Comparison of ENCODE assay signal across 27 mouse cellular contexts in genomic region chr10:17423584-17424278, GRCm38 (mm10).
DNase-seq lines count a peak whose midpoint lies in the region; ATAC-seq lines count a peak whose summit lies in the region.
"Had no signal": no experiment of that assay in that cellular context is flagged by ENCODE, and none has a peak within 500 bp of the region (broad histone marks: within the 10 kb centered on the region; RNA-seq: fewer than 3 reads in every experiment).

No protein-coding gene starts in this region.

- H3K4me2 ChIP-seq in intestine, embryonic 16.5 days (ENCODE audit: low read depth, low read length): no peak overlapping the region
- H3K4me2 ChIP-seq in stomach, embryonic 14.5 days (replicated peaks; ENCODE audit: low read depth, low read length): no peak overlapping the region
- H3K4me2 ChIP-seq in hindbrain, embryonic 14.5 days (replicated peaks): no peak overlapping the region
- H3K4me2 ChIP-seq: embryonic facial prominence, embryonic 15.5 days; heart, embryonic 13.5 days; limb, embryonic 12.5 days; liver, embryonic 12.5 days; lung, embryonic 15.5 days; neural tube, embryonic 15.5 days had no signal

- no peak overlapping the region for H3K4me3 ChIP-seq in intestine, embryonic 16.5 days (ENCODE audit: low read length)
- no peak overlapping the region for H3K4me3 ChIP-seq in stomach, embryonic 14.5 days (ENCODE audit: low read depth, low read length)
- no peak overlapping the region for H3K4me3 ChIP-seq in hindbrain, embryonic 14.5 days (replicated peaks; ENCODE audit: low read length)
- H3K4me3 ChIP-seq: embryonic facial prominence, embryonic 15.5 days; heart, embryonic 13.5 days; layer of hippocampus, adult 2 months; limb, embryonic 12.5 days; liver, embryonic 12.5 days; lung, embryonic 15.5 days; neural tube, embryonic 15.5 days had no signal

- no peaks in the 10 kb centered on the region for H3K4me1 ChIP-seq in intestine, embryonic 16.5 days (ENCODE audit: control insufficient read depth, insufficient read depth, low read length)
- no peaks in the 10 kb centered on the region for H3K4me1 ChIP-seq in stomach, embryonic 14.5 days (ENCODE audit: control insufficient read depth, insufficient read depth, low read length)
- H3K4me1 ChIP-seq in hindbrain, embryonic 14.5 days (replicated peaks; ENCODE audit: control insufficient read depth, insufficient read depth, low read length): no peaks in the 10 kb centered on the region
- H3K4me1 ChIP-seq: embryonic facial prominence, embryonic 15.5 days; heart, embryonic 13.5 days; limb, embryonic 12.5 days; neural tube, embryonic 15.5 days had no signal

- DNase-seq in kidney, adult 11 months: peak; percentile 19
- no peak for DNase-seq in kidney, adult 18-20 months
- peak; percentile 43 for DNase-seq in kidney, postnatal 14 days
- DNase-seq in neural tube, embryonic 10.5 days (ENCODE audit: extremely low spot score, low spot score): no peak
- no peak for DNase-seq in left cerebral cortex, adult 18-20 months (ENCODE audit: low spot score in 2 of 2)
- no peak for DNase-seq in hindbrain, embryonic 14.5 days (ENCODE audit: low spot score)
- DNase-seq: adrenal gland, postnatal 10 days; cerebellum, adult 2 months; gastrocnemius, postnatal 14 days; heart, adult 11 months; heart, postnatal 14 days; layer of hippocampus, postnatal 36 days; lung, postnatal 4 days; right cerebral cortex, adult 18-20 months; right cerebral cortex, postnatal 4 days; thymus, postnatal 25 days had no signal

- H3K36me3 ChIP-seq in intestine, embryonic 16.5 days (ENCODE audit: control insufficient read depth, insufficient read depth, low read length): no peaks in the 10 kb centered on the region
- H3K36me3 ChIP-seq in stomach, embryonic 14.5 days (ENCODE audit: control insufficient read depth, insufficient read depth, low read length): no peaks in the 10 kb centered on the region
- H3K36me3 ChIP-seq in hindbrain, embryonic 14.5 days (replicated peaks; ENCODE audit: control insufficient read depth, insufficient read depth): no peaks in the 10 kb centered on the region
- H3K36me3 ChIP-seq: embryonic facial prominence, embryonic 15.5 days; heart, embryonic 13.5 days; limb, embryonic 12.5 days; liver, embryonic 12.5 days; lung, embryonic 15.5 days; neural tube, embryonic 15.5 days had no signal

- no peaks in the 10 kb centered on the region for H3K27me3 ChIP-seq in intestine, embryonic 16.5 days (replicated peaks; ENCODE audit: control insufficient read depth, insufficient read depth, low read length)
- H3K27me3 ChIP-seq in stomach, embryonic 14.5 days (ENCODE audit: control insufficient read depth, insufficient read depth, low read length): no peaks in the 10 kb centered on the region
- H3K27me3 ChIP-seq in hindbrain, embryonic 14.5 days (ENCODE audit: control insufficient read depth, insufficient read depth, low read length): no peaks in the 10 kb centered on the region
- H3K27me3 ChIP-seq: embryonic facial prominence, embryonic 15.5 days; heart, embryonic 13.5 days; limb, embryonic 12.5 days; liver, embryonic 12.5 days; lung, embryonic 15.5 days; neural tube, embryonic 15.5 days had no signal

- ATAC-seq in intestine, embryonic 16.5 days: peak; percentile 84
- ATAC-seq in stomach, embryonic 14.5 days (ENCODE audit: insufficient number of reproducible peaks, insufficient read depth, low FRiP score, low read depth): 0 out of 2 replicates have a peak, but pooled peaks have one; percentile 63
- no peak for ATAC-seq in hindbrain, embryonic 14.5 days (ENCODE audit: low FRiP score)
- ATAC-seq: forebrain, embryonic 14.5 days; liver, embryonic 12.5 days; midbrain, embryonic 16.5 days had no signal

- H3K9ac ChIP-seq in intestine, embryonic 16.5 days (ENCODE audit: low read depth, low read length): no peak overlapping the region
- H3K9ac ChIP-seq in stomach, embryonic 14.5 days (replicated peaks; ENCODE audit: low read depth, low read length): no peak overlapping the region
- H3K9ac ChIP-seq in hindbrain, embryonic 14.5 days: no peak overlapping the region
- H3K9ac ChIP-seq: embryonic facial prominence, embryonic 15.5 days; heart, embryonic 13.5 days; limb, embryonic 12.5 days; liver, embryonic 12.5 days; lung, embryonic 15.5 days; neural tube, embryonic 15.5 days had no signal

- peak overlapping the region; percentile 49 for H3K27ac ChIP-seq in intestine, embryonic 16.5 days (ENCODE audit: low read length)
- H3K27ac ChIP-seq in stomach, embryonic 14.5 days (ENCODE audit: low read length): no peak overlapping the region
- no peak overlapping the region for H3K27ac ChIP-seq in hindbrain, embryonic 14.5 days
- H3K27ac ChIP-seq: embryonic facial prominence, embryonic 15.5 days; heart, embryonic 13.5 days; layer of hippocampus, adult 2 months; limb, embryonic 12.5 days; liver, embryonic 12.5 days; lung, embryonic 15.5 days; neural tube, embryonic 15.5 days had no signal

- WGBS in intestine, embryonic 16.5 days: 29% methylated on average over 4 of the region's 4 CpGs
- 50% methylated on average over 4 of the region's 4 CpGs for WGBS in stomach, embryonic 14.5 days
- 61% methylated on average over 4 of the region's 4 CpGs for WGBS in hindbrain, embryonic 14.5 days

- H3K9me3 ChIP-seq in intestine, embryonic 16.5 days (ENCODE audit: control insufficient read depth, low read length): no peaks in the 10 kb centered on the region
- no peaks in the 10 kb centered on the region for H3K9me3 ChIP-seq in stomach, embryonic 14.5 days (ENCODE audit: control insufficient read depth, low read depth, low read length)
- H3K9me3 ChIP-seq in hindbrain, embryonic 14.5 days (ENCODE audit: control insufficient read depth, low read length): no peaks in the 10 kb centered on the region
- H3K9me3 ChIP-seq: embryonic facial prominence, embryonic 15.5 days; heart, embryonic 13.5 days; limb, embryonic 12.5 days; liver, embryonic 12.5 days; lung, embryonic 15.5 days; neural tube, embryonic 15.5 days had no signal

Comparison
In these comparisons a context has a peak if more than half of its experiments do, and no peak if none do; other contexts are left out.
1. DNase-seq: peak in kidney, adult 11 months (single experiment) and kidney, postnatal 14 days (single experiment); none in kidney, adult 18-20 months (single experiment), neural tube, embryonic 10.5 days (single experiment), left cerebral cortex, adult 18-20 months (0 of 2) and hindbrain, embryonic 14.5 days (single experiment).